Mouse (Mus musculus) stomach, postnatal 0 days (tissue): Measurements from ENCODE around the gene H2-Aa. TPM values are rescaled to one million over a fixed set of nuclear protein-coding genes. Genes with fewer than 3 reads are reported as not detected.

ENCODE experiments used
- ATAC-seq: fragments of 200-750 bp; cut with Nextera tagmentation; 2 replicates; pipeline ENCODE4 v1.8.0; 2017; ENCODE audit not compliant: low FRiP score, low TSS enrichment
- DNase-seq: peaks from one replicate; pipeline ENCODE4 v3.0.0-alpha.2; 2016; ENCODE audit warnings: low spot score
- H3K27ac ChIP-seq: fragments of 300-500 bp; sonication (generic); replicated peaks from 2 replicates; pipeline ENCODE4 v1.5.1; 2014; ENCODE audit warnings: mild to moderate bottlenecking, control low read depth
- H3K27me3 ChIP-seq: fragments of 300-500 bp; sonication (generic); 2 replicates; pipeline ENCODE4 v1.6.1; 2014; ENCODE audit warnings: low read length; ENCODE audit not compliant: control insufficient read depth, insufficient read depth
- H3K36me3 ChIP-seq: fragments of 300-500 bp; sonication (generic); 2 replicates; pipeline ENCODE4 v1.6.1; 2014; ENCODE audit warnings: low read length, mixed read lengths; ENCODE audit not compliant: control insufficient read depth, insufficient read depth
- H3K4me1 ChIP-seq: fragments of 300-500 bp; sonication (generic); replicated peaks from 2 replicates; pipeline ENCODE4 v1.6.1; 2014; ENCODE audit warnings: antibody characterized with exemption; ENCODE audit not compliant: control insufficient read depth, insufficient read depth
- H3K4me2 ChIP-seq: fragments of 300-500 bp; sonication (generic); replicated peaks from 2 replicates; pipeline ENCODE4 v1.6.1; 2014; ENCODE audit warnings: low read depth, mild to moderate bottlenecking, control low read depth, moderate library complexity
- H3K4me3 ChIP-seq: fragments of 300-500 bp; sonication (generic); 2 replicates; pipeline ENCODE4 v1.5.1; 2014; ENCODE audit warnings: low read depth, low read length, control low read depth
- H3K9ac ChIP-seq: fragments of 300-500 bp; sonication (generic); 2 replicates; pipeline ENCODE4 v1.6.1; 2014; ENCODE audit warnings: mild to moderate bottlenecking, low read length, control low read depth, mixed read lengths
- H3K9me3 ChIP-seq: fragments of 300-500 bp; sonication (generic); 2 replicates; pipeline ENCODE4 v1.6.1; 2016; ENCODE audit warnings: low read length; ENCODE audit not compliant: control insufficient read depth
- CTCF ChIP-seq: IDR thresholded peaks from 2 replicates; pipeline ENCODE4 v1.5.1; 2016; ENCODE audit warnings: antibody characterized with exemption, low read depth, mild to moderate bottlenecking, moderate library complexity
- EP300 ChIP-seq: optimal IDR thresholded peaks from 2 replicates; pipeline ENCODE3; 2016; ENCODE audit warnings: antibody characterized with exemption
- WGBS: fragments of 180-500 bp; shearing (Covaris S2); extraction: QIAGEN DNeasy Blood & Tissue Kit; methylation state at CpG from one replicate; pipeline ENCODE4 v1.1.7; 2014; 5-methylcytosine and 5-hydroxymethylcytosine counted together
- polyA plus RNA-seq: library from polyadenylated mRNA; unstranded; fragments of >200 nt; fragmentation: Nextera tagmentation; extraction: Ambion mirVana; gene quantifications from 2 replicates; pipeline ENCODE4 v1.2.1, GENCODE M21; 2015

The H2-Aa gene
- polyA plus RNA-seq, 1 experiment from 2014 or later: 8.2 TPM

DNA sequence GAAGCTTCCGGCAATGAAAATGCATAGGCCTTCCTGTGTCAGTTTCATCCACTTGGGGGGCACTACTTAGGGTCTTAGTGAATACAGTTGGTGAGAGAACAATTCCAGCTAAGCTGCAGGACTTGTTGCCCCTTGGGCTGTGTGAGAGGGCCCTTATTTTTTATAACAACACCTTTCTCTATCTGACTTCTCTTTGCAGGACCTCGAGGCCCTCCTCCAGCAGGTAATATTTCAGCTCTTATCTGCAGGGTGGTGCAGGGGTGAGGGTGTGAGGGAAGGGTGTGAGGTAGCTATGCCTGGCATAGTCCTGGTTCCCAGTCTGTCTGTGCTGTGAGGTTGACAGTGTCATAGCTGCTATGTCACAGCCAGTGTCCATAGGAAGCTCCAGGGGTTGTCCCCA, 19.4 kb downstream of the H2-Aa start:
- no peak overlapping the region for H3K27ac ChIP-seq
- H3K4me2 ChIP-seq: no peak overlapping the region
- H3K9me3 ChIP-seq: no peaks in the 10 kb centered on the region
- WGBS: 67% methylated on average over 2 of the region's 2 CpGs
- no peaks in the 10 kb centered on the region for H3K36me3 ChIP-seq
- DNase-seq (no peak), ATAC-seq (no peak)
- H3K4me1 ChIP-seq: peaks cover 3% of the 10 kb centered on the region; the same call in 1 of the 2 replicates
- TF ChIP-seq CTCF: no peak
- no peak for TF ChIP-seq EP300
- no peak overlapping the region for H3K9ac ChIP-seq
- H3K27me3 ChIP-seq: peaks cover 3% of the 10 kb centered on the region; the same call in 1 of the 2 replicates
- no peak overlapping the region for H3K4me3 ChIP-seq

DNA sequence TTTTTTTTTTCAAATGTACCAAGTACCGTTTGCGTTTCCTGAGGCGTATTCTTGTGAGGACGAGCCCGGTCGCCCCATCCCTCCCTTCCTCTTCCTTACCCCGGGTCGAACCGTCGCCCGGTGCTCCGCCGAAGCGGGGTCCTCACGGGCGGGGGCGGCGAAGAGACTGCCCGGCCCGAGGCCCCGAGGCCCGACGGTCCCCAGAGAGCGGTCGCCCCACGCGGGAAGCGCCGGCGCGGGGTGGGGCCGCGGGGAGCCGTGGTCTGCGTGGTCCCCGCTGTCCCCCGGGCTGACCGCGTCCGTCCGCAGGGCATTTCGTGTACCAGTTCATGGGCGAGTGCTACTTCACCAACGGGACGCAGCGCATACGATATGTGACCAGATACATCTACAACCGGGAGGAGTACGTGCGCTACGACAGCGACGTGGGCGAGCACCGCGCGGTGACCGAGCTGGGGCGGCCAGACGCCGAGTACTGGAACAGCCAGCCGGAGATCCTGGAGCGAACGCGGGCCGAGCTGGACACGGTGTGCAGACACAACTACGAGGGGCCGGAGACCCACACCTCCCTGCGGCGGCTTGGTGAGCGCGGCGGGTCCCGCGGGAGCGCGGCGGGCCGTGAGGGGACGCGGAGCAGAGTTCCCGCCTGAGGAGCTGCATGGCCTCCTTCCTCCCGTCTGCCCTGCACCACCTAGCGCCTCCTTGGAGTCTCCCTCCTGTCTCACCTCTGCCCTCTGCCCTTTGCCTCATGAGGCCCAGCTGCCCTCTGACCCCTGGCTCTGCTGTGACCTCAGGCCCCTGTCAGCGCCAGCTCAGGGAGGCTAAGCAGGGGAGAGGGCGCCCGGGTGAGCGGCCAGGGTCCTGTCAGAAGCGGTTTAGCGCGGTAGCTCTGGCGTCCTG, 22.9 kb downstream of the H2-Aa start:
- DNase-seq: peak; percentile 27

DNA sequence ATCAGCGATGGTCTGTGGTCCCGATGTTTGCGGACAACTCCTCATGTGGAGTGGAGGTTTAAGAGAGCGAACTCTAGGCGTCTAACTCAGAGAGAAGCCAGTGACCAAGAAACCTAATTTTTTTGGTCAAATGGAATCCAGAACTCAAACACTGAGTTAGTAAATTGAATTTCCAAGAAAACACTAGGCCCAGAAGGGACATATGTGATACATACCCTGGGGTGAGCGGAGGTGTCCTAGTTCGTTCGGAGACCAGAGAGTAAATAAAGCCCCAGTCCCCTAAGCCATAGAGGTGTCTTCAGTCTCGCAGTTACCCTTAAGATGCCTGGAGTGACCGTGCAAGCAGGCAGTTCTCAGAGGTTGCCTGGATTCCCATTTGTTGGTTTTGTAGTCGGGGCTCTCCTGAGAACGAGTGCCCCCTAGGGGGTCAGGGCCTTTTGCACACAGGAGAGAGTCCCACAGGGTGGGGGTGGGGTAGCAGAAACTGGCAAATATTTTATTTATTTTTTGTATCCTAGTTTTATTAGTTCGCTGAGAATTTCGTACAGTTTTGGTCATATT, 23.7 kb downstream of the H2-Aa start:
- H3K4me3 ChIP-seq: peak overlapping the region; percentile 53
- no peak for DNase-seq
- no peak overlapping the region for H3K27ac ChIP-seq
- H3K9ac ChIP-seq: no peak overlapping the region
- H3K36me3 ChIP-seq: no peaks in the 10 kb centered on the region
- TF ChIP-seq CTCF (peak; percentile 39), EP300 (no peak)
- 8% methylated on average over 14 of the region's 14 CpGs for WGBS
- H3K27me3 ChIP-seq: peaks cover 3% of the 10 kb centered on the region; the same call in 1 of the 2 replicates
- no peaks in the 10 kb centered on the region for H3K9me3 ChIP-seq
- H3K4me1 ChIP-seq: peaks cover 3% of the 10 kb centered on the region; the same call in 1 of the 2 replicates
- H3K4me2 ChIP-seq: peak overlapping the region; percentile 85
- ATAC-seq: no peak

More for the DNA sequence above, 22.9 kb downstream of the H2-Aa start:
- TF ChIP-seq CTCF (no peak; the same call in 1 of the 2 replicates), EP300 (no peak)
- ATAC-seq: peak; percentile 30; the same call in 1 of the 2 replicates
- Histone ChIP-seq H3K9ac (peak overlapping the region; percentile 60), H3K9me3 (no peaks in the 10 kb centered on the region), H3K4me2 (peak overlapping the region; percentile 85), H3K36me3 (no peaks in the 10 kb centered on the region), H3K27ac (no peak overlapping the region), H3K4me1 (peaks cover 3% of the 10 kb centered on the region; the same call in 1 of the 2 replicates), H3K27me3 (peaks cover 3% of the 10 kb centered on the region; the same call in 1 of the 2 replicates), H3K4me3 (peak overlapping the region; percentile 53)
- 1% methylated on average over 88 of the region's 93 CpGs for WGBS

DNA sequence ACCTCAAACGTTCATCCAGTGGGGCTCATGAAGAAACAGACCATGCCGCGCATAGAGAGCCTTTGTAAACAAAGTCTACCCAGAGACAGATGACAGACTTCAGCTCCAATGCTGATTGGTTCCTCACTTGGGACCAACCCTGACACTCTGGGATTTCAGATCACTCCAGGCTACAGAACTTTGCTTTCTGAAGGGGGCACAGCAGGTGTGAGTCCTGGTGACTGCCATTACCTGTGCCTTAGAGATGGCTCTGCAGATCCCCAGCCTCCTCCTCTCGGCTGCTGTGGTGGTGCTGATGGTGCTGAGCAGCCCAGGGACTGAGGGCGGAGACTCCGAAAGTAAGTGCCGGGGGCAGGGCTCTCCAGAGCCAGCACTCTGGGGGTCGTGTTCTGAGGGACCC, 24.6 kb downstream of the H2-Aa start:
- Histone ChIP-seq H3K27me3 (peaks cover 3% of the 10 kb centered on the region; the same call in 1 of the 2 replicates), H3K27ac (no peak overlapping the region), H3K4me1 (peaks cover 3% of the 10 kb centered on the region; the same call in 1 of the 2 replicates), H3K36me3 (no peaks in the 10 kb centered on the region), H3K9me3 (no peaks in the 10 kb centered on the region), H3K4me2 (peak overlapping the region; percentile 69), H3K4me3 (peak overlapping the region; percentile 43), H3K9ac (no peak overlapping the region)
- TF ChIP-seq EP300 (no peak), CTCF (no peak)
- 2% methylated on average over 8 of the region's 8 CpGs for WGBS
- DNase-seq (peak; percentile 71), ATAC-seq (peak; percentile 84)

DNA sequence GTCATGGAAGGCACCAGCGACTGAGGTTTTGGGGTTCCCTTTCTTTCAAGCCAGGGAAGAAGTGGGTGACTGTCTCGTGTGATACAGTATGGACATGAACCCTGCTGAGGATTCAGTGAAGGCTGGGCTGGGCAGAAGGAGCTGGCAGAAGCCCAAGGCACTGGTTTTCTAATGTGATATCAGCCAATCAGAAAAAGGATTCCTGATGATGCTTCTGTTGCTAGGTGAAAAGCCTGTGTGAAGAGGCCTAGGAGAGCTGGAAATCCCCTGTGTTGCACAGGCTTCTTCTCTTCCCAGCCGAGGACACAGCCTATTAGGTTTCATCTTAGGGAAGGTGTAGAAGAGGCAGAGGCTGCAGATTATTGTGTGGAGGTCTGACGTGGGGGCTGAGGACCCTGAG, 26.1 kb downstream of the H2-Aa start:
- H3K4me3 ChIP-seq: no peak overlapping the region
- H3K9me3 ChIP-seq: no peaks in the 10 kb centered on the region
- no peak for TF ChIP-seq CTCF
- TF ChIP-seq EP300: no peak
- peaks cover 3% of the 10 kb centered on the region; the same call in 1 of the 2 replicates for H3K27me3 ChIP-seq
- WGBS: 21% methylated on average over 4 of the region's 4 CpGs
- ATAC-seq (peak; percentile 45), DNase-seq (peak; percentile 54)
- peak overlapping the region; percentile 67; the same call in 1 of the 2 replicates for H3K27ac ChIP-seq
- no peaks in the 10 kb centered on the region for H3K36me3 ChIP-seq
- no peak overlapping the region for H3K9ac ChIP-seq
- H3K4me1 ChIP-seq: peaks cover 3% of the 10 kb centered on the region; the same call in 1 of the 2 replicates
- H3K4me2 ChIP-seq: no peak overlapping the region
